Mouse (Mus musculus) erythroblast, embryonic 14.5 days (primary cell): ENCODE measurements around the gene Hip1r.

Experiments
- GATA1 ChIP-seq: IDR thresholded peaks from 2 replicates; pipeline ENCODE4 v1.6.1; 2012; ENCODE audit warnings: low read length, inconsistent platforms, mixed read lengths
- TAL1 ChIP-seq: IDR thresholded peaks from 3 replicates; pipeline ENCODE4 v1.6.1; 2012; ENCODE audit warnings: low read length, inconsistent platforms, mixed read lengths

DNA sequence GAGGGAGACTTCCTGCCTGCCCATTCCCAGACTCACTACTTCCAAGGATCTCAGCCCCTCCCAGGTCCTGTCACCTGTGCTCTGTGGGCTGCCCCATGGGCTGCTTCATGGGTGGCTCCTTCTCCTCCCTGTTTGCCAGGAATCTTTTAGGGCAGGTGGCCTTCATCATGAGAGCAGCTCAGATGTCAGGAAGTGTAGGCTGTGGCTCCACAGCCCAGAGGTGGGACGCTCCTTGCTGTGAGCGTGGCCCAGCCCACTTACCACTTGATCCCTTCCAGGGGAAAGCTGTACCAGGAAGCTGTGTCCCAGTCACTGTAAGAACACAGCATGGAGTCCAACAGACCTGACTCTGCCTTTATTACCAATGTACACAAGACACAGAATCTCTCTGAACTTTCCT, 13.5 kb downstream of the Hip1r start:
- no peak for TF ChIP-seq TAL1
- TF ChIP-seq GATA1 = no peak
